Mouse (Mus musculus) MEL (cell line): ENCODE measurements around the gene Polrmt.

Source experiments
- CHD2 ChIP-seq: IDR thresholded peaks from 2 replicates; pipeline ENCODE4 v1.6.1; 2011; ENCODE audit warnings: low read length, improper control_type of control experiment
- EP300 ChIP-seq, 2 experiments: IDR thresholded peaks; 2 replicates each; pipeline ENCODE4 v1.6.1; 2011; ENCODE audit warnings: improper control_type of control experiment in 2 of 2, low read length in 2 of 2, low read depth in 1 of 2, mild to moderate bottlenecking in 1 of 2
- HCFC1 ChIP-seq: IDR thresholded peaks from 2 replicates; pipeline ENCODE4 v1.6.1; 2012; ENCODE audit warnings: low read depth, mild to moderate bottlenecking, inconsistent platforms, low read length, improper control_type of control experiment, moderate library complexity
- MAX ChIP-seq: IDR thresholded peaks from 2 replicates; pipeline ENCODE4 v1.6.1; 2011; ENCODE audit warnings: low read length, improper control_type of control experiment
- NELFE ChIP-seq: IDR thresholded peaks from 2 replicates; pipeline ENCODE4 v1.6.1; 2011; ENCODE audit warnings: low read depth, low read length, improper control_type of control experiment
- POLR2A ChIP-seq, 2 experiments: IDR thresholded peaks; 2 replicates each; pipeline ENCODE4 v1.6.1; 2011 to 2012; ENCODE audit warnings: low read length in 2 of 2, mild to moderate bottlenecking in 2 of 2, control low read depth in 1 of 2, improper control_type of control experiment in 1 of 2, low read depth in 1 of 2, moderate library complexity in 1 of 2; ENCODE audit not compliant: control insufficient read depth in 1 of 2, insufficient read depth in 1 of 2, poor library complexity in 1 of 2
- USF1 ChIP-seq: IDR thresholded peaks from 2 replicates; pipeline ENCODE4 v1.6.1; 2014; ENCODE audit warnings: low read depth, mild to moderate bottlenecking, inconsistent platforms, low read length, improper control_type of control experiment, moderate library complexity
- USF2 ChIP-seq, 2 experiments: IDR thresholded peaks; 2 replicates each; pipeline ENCODE4 v1.6.1; 2011 to 2012; ENCODE audit warnings: improper control_type of control experiment in 2 of 2, low read length in 2 of 2, borderline replicate concordance in 1 of 2, inconsistent platforms in 1 of 2, low read depth in 1 of 2, mild to moderate bottlenecking in 1 of 2; ENCODE audit not compliant: insufficient read depth in 1 of 2

- TF ChIP-seq USF1 (no peak), NELFE (no peak), EP300 (IDR thresholded peaks at IDR 0.05; ENCODE audit: low read depth in 1 of 2, low read length in 2 of 2) (no peak), CHD2 (no peak), USF2 (IDR thresholded peaks at IDR 0.05; ENCODE audit: borderline replicate concordance in 1 of 2, insufficient read depth in 1 of 2, low read depth in 1 of 2, low read length in 2 of 2) (no peak), POLR2A (IDR thresholded peaks at IDR 0.05; ENCODE audit: control insufficient read depth in 1 of 2, insufficient read depth in 1 of 2, low read depth in 1 of 2, low read length in 2 of 2, poor library complexity in 1 of 2) (no peak), HCFC1 (no peak), MAX (no peak)
Measured at GRCm38 (mm10) chr10:79688720-79689119, 57.7 kb downstream of the Polrmt start, which contains the start of gene Gzmm.
